Mouse (Mus musculus): ENCODE data around the gene Odf3.

Odf3 gene

DNA sequence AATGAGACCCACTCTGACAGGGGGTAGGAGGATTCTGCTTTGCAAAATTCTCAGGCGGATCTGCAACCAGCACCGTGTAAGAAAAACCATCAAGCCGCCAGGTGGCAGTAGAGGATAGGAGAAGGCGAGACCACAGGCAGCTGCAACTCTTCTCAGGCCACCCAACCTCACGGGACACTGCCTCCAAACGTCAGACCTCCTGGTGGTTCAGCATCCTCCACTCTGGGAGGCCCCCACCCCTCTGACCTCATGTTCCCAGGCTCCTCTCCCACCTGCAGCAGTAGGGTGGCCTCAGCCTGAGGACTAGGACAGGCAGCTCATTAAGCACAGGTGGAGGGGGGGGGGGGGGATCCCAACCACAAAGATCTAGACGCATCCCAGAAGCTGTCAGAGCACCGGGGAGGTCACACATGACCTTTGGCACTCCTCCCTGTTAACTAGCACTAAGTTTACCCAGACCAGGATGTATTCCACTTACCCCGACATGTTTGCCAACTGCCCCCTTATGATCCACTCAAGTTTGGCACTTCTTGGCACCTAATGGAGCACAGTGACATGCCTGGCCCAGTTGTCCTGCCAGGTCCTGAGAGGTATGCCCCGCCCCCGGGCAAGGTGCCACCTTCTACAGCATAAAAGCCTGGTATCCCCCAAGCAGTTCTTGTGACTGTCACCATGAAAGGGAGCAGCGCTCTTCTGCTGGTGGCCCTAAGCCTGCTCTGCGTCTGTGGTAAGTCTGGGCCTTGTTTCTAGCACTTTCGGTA is 2.5 kb upstream of the Odf3 start, which contains the start of gene Scgb1c1:
Gene Scgb1c1 (plus strand): TSS at position 643 of the 761 bp plus-strand sequence.
- peak; percentile 65 to 90 for DNase-seq (ENCODE audit: low spot score in 2 of 2)

DNA sequence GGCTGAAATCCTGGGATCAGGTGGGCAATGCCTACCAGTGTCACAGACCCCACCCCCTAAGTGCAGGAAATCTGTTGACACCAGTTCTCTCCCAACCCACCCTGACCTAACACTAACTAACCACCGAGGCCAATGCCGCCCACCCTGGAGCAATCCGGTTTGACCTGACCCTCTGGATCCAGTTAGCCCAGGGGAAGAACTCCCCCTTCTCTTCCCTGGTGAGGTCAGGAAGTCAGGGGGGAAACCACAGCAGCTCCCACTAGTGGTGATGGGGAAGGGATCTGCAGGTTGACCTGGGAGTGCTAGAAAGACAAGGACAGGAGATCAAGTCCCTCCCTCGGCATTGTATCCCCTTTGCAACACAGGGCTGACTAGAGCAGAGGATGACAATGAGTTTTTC is 1.9 kb upstream of the Odf3 start:
- no peak for DNase-seq (ENCODE audit: low spot score in 2 of 2)

DNA sequence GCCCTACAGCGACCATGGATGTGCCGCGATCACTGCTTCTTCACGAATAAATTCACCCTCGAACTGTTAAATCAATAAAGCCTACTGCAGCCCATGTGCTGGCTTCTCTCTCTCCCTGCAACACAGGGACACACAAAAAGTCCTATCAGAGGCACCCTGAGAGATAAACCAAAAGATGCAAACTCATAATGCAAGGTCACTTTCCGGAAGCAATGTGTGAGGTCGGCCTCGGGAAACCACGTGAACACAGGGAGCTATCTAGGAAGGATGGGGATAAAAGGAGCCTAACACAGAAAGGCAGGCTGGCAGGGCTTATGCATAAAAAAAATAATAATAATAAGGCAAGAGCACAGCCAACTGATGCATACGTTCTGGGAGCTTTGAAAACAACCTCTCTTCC is 929 bp upstream of the Odf3 start:
- no peak for DNase-seq (ENCODE audit: low spot score in 2 of 2)

DNA sequence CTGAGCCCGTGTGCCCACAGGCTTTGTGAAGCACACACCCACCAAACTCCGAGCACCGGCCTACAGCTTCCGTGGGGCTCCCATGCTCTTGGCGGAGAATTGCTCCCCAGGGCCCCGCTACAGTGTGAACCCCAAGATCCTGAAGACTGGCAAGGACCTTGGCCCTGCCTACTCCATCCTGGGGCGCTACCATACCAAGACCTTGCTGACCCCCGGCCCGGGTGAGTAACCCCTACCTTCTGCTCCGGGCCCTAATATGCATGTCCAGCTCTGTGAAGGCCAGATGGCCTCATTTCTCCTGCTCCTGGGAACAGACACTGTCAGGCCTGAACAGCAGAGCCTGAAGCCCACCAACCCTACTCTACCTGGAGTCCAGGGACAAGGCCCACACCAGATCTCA is 986 bp downstream of the Odf3 start:
- no peak for DNase-seq (ENCODE audit: low spot score in 2 of 2)

DNA sequence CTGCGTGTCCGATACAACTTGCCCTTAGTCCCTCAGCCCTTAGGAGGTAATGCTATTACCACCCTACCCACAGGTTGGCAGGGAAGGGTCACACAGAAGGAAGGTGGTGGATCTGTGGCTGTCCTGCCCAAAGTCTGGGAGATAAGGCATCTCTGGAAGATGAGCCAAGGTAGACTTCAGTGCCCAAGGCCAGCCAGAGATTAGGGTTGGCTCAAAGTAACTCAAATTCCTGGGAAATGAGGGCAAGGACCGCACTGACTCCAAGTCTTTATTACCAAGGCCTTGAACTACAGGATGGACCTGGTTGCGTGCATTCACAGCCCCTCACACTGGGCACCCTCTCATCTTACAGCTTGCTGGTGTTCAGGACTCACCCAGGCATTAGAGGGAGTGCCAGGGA is 4.3 kb downstream of the Odf3 start:
- no peak for DNase-seq (ENCODE audit: low spot score in 2 of 2)

DNA sequence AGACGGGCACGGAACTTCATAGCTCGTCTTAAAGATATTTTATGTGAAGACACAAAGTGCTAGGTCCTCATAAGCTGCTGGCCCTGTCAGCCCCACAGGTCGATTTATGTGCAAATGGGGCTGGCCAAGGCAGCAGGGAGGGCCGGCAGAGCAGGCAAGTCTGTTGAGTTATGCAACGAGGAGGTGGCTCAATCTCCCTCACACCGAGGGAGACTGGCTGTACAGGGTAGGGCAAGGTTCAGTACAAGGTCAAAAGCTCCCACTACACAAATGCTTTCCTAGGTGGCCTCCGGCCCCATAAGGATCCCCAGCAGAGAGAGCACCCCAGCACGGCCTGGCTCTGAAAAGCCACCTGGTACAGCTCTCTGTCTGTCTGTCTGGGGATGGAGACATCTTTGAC is 5.8 kb downstream of the Odf3 start:
- no peak for DNase-seq (ENCODE audit: low spot score in 2 of 2)

DNA sequence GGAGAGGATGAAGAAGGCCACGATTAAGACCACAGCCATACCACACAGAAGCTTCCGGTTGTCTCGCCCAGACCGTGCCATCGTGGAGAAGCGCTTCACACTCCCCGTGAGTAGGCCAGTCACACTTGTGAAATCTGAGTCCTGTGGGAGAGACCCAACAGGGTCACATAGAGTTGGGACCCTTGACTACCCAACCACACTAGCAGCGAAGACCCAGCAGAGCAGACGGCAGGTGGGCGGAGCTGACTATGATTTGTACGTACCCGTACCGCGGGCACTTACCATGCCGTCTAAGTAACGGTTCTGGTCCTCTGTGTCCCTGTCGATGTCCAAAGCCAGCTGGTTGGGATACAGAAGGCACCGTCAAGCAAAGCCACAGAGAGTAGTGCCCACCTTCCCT is 6.9 kb downstream of the Odf3 start:
- no peak for DNase-seq (ENCODE audit: low spot score in 2 of 2)

DNA sequence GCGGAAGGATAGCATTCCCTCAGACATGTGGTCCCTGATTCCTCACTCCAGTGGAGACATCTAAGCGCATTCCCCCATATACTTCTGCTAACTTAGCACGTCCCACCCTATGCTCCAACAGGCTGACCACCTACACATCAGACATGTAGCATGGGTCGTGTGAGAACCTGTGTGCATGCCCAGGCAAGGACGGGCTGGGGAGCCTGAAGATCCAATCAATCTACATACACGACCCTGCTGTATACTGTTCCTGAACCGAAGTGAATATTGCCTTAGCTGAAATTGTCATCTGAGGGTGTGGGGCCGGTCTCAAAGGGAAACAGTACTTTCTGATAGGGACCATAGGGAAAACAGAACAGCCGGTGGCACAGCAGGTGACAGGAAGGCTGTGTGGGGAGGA is 7.6 kb downstream of the Odf3 start:
- DNase-seq (ENCODE audit: low spot score in 2 of 2) = no peak

DNA sequence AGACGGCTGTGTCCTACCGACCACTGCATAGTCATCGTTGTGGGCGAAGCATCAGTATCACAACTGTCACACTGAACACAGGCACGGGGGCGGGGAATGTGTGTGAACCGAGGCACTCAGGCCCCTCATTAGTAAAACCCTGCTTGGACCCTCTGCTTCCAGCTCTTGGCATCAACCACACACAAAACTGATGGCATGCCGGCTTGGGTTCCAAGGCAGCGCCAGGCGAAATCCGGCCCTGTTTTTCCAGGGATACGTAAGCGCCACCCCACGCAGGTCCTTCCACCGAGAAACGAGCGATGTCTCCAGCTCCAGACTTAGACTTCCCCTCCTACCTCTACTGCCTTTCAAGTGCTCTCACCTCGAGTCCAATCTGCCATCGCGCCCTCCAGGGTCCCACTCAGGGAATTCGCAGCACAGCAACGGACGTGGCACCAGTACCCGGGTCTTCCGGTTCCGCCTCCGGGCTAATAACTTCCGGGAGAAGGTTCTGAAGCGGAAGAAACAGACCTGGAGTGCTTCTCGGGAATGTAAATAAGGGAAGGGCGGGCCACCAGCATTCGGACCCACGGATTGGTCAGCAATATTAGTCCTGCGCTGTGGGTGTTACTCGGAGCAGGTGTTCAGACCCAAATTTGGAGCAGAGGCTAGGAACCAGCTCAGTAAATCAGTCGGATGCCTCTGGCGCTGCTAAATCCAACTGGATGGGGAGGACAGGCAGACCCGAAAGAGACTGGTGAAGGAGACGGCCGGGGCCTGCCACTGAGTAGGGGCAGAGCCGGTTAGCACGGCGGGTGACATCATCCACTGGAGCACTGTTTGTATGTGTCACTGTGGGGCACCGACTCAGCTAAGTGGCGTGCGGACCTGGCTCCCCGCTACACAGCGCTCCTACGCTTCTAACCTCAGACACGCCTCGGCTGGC is 8.5 kb downstream of the Odf3 start, which contains the start of gene Gm45785:
Gene Gm45785 (minus strand): TSS at position 472 of the 925 bp plus-strand sequence.
- DNase-seq (ENCODE audit: low spot score in 2 of 2) = peak; percentile 73 to 78

DNA sequence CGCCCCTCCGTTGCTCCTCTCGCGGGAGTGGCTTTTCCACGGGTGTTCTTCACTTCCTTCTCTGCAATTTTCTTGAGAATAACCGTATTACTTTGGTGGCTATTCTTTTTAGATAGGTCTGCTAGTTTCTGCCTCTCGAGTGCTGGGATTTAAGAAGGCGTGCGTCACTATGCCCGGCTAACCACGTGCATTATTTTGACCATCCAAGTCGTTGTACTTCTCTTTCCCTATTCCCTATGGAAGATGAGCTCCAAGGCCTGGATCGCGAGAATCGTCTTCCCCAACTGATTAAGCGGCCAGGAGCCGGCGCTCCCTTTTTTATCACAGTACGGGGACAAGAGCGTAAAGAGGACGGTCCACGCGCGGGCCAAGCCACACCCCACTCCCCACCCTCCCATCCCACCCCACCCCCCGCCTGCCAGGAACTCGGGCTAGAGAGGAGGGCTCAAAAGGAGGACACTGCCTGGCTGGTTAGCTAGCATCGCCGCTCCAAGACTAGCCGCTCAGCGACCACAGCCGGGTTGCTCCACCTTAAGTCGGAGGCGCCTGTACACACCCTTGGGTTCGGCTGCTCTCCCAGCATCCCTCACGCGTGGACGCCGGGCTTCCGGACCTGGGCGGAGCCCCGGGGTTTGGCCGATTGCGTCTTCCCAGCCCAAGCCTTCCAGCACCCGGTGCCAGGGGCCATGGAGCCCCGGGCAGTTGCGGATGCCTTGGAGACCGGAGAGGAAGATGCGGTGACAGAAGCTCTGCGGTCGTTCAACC is 9.4 kb downstream of the Odf3 start, which contains the start of gene Ric8a:
Gene Ric8a (plus strand): TSS at position 173 of the 765 bp plus-strand sequence.
- peak; percentile 78 to 82 for DNase-seq (ENCODE audit: low spot score in 2 of 2)

DNA sequence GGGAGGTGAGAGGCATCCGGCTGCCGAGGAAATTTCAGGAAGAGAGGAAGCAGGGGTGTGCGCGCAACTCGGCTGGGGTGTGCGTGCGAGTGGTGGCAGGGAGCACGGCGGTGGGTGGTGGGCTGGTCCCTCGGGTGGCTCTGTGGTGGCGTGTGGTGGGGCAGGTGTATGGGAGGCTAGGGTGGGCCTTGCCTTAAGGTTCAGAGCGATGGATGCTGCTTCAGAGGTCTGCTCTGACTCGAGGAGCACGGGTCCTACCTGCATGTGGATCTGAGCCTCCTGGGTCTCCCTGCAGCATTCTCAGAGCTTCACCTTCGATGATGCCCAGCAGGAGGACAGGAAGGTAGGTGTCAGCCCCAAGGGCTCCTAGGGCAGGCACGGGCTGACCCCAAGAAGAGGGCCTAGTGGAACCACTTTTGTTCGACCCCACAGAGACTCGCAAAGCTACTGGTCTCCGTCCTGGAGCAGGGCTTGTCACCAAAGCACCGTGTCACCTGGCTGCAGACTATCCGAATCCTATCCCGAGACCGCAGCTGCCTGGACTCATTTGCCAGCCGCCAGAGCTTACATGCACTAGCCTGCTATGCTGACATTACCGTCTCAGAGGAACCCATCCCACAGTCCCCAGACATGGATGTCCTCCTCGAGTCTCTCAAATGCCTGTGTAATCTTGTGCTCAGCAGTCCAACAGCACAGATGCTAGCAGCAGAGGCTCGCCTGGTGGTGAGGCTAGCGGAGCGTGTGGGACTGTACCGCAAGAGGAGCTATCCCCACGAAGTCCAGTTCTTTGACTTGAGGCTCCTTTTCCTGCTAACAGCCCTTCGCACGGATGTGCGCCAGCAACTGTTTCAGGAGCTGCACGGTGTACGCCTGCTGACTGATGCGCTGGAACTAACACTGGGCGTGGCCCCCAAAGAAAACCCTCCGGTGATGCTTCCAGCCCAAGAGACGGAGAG is 10.2 kb downstream of the Odf3 start, which contains the start of gene Bet1l:
Gene Bet1l (minus strand): TSS at position 28 of the 956 bp plus-strand sequence.
- DNase-seq (ENCODE audit: low spot score in 2 of 2) = no peak

DNA sequence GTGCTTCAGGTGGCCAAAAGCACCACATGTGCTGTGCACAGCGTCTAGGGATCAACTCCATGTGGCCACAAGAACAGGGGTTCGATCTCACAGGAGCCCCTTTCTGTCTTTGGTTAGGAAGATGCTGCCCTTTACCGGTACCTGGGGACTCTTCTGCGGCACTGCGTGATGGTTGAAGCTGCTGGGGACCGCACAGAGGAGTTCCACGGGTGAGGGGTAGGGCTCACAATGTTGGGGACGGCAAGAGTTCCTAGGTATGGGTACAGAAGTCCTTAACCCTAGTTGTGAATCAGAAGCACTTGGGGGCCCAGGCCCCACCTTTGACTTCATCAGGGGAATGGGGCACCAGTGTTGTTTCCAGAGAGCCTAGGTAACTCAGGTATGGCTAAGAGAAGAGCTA is 11.1 kb downstream of the Odf3 start:
- no peak for DNase-seq (ENCODE audit: low spot score in 2 of 2)

DNA sequence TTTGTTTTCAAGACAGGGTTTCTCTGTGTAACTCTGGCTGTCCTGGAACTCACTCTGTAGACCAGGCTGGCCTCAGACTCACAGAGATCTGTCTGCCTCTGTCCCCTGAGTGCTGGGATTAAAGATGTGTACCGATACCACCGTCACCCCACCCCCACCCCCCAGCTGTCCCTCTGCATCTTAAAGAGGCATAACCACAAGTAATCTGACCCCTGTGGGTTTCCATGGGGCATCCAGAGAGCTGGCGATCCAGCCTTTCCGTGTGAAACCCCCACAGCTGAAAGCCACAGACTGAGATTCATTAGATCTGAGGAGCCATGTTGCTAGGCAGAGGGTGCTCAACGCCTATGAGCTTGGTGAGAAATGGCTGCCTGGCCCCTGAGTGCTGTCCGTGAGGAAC is 12.4 kb downstream of the Odf3 start:
- DNase-seq (ENCODE audit: low spot score in 2 of 2) = no peak

DNA sequence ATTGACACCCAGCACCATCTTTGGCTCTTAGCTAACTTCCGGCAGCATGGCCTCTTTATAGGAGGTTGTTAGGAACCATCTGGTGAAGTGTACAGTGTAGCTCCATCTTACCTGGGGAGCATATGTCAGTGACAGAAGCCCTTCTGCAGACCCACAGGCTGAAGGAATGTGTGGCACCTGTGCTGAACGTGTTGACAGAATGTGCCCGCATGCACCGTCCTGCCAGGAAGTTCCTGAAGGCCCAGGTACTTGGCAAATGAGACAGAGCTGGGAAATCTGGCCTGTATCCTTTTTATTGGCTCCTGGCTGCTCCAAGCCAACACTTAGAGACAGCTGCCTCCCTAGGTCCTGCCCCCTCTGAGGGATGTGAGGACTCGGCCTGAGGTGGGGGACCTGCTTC is 13.1 kb downstream of the Odf3 start:
- DNase-seq (ENCODE audit: low spot score in 2 of 2) = no peak

DNA sequence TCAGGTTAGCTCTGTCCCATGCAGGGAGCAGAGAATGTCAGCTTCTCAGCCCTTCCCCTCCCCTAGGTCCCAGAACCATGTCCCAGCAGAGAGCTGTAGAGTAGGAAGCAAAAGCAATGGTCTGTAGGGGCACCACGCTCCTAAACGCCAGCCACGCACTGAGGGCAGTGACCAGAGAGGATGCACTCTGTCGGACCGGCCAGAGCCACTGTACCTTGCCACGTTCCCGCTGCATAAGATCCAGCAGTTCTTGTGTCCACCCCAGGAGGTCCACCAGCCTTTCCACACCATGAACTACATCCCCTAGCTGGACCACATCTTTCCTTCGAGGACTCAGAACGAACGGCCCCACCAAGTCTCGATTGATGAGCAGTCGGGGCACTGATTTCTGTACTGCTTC is 17.2 kb downstream of the Odf3 start:
- no peak for DNase-seq (ENCODE audit: low spot score in 2 of 2)

DNA sequence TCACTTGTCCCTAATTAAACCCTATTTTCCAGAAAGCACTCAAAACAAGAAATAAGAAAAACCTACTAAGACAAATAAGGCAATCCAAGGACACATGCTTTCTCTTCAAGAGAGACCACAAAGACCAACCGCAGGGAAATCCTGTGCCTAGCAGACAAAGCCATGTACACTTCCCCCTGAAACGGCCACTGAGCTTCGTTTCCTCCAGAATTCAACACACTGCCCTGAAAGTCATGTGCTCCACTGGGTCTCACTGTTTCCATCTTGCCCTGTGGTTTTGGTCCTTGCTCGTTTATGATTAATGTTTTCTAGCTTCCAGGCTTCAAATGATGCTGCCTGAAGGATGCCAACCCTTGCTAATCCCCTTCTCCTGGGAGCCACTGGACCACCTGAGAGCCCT is 26.6 kb downstream of the Odf3 start:
- DNase-seq (ENCODE audit: low spot score in 2 of 2) = no peak

DNA sequence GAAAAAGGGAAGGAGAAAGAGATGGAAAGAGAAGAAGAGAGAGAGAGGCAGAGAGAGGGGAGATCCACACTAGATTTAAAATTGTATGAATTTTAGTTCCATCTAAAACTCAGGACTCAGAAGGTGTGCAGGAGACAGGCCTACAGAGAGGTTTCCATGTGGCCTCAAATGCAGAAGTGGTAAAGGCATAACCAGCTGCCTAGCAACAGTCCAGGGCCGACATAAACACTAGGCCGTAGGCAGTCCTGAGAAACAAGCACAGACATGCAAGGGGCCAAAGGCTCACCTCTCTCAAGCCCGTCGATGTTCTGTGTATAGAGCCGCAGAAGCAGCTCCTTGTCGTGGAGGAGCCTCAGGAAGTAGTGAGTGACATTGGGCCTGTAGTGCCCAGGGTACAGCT is 29.8 kb downstream of the Odf3 start:
- DNase-seq (ENCODE audit: low spot score in 2 of 2) = no peak

DNA sequence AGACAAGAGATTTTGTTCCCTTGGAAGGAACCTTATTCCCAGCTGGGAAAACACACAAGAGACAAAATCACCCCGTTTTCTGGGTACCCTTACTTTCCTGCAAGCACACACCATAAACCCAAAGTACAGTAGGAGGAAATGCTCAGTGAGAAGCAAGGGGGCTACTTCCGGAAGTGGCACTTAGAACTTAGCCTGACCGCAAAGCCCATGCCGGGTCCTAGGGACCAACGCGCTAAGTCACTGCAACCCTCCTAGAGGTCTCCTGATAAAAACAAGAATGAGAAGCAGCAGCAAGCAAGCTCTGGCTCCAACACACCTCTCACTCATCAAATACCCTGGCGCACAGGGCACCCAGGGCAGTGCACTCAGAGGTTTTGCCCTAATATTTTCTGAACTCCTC is 31.8 kb downstream of the Odf3 start:
- no peak for DNase-seq (ENCODE audit: low spot score in 2 of 2)

DNA sequence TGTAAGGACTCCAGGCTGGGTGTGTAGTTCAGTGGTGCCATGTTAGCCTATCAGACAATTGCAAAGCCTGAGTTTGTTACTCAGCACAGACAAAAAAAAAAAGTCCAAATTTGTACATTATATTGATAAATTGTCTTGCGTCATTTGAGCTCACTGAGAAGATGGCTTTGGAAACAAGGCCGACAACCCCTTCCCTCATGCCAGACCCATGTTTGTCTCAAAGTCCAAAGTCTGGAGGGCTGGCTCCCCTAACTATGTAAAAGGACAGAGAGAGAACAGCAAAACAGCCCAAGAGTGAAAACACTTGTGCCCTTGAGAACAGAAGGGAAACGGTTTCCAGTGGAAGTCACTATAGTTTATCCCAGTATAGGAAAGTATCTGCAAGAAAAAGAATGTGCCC is 32.8 kb downstream of the Odf3 start:
- DNase-seq (ENCODE audit: low spot score in 2 of 2) = no peak

DNA sequence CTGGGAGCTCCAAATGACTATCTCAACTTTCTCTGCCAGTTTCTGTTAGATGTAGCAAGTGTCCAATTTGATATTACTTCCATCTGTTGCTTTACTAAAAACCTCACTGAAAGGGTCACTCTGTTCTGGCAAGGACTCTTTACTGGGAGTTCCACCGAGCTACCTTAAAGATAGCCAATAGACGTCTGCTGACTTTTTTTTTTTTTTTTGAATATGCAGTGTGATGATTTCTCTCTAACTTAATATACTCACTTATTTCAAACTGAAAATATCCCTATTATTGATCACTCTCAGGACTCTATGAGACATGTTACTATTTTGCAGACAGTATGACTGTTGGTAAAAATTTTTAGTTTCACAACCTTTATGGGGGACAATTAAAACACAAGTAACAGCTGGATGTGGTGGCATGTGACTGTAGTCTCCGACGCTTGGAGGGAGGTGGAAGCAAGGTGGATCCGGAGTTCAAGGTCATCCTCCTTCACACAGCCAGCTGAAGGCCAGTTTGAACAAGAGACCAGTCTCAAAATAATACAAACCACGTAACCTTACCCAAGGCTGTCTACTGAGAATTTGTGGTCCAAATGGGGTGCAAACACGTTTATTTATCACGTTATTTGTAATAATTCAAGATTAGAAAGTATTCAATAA is 33.4 kb downstream of the Odf3 start:
- no peak for DNase-seq (ENCODE audit: low spot score in 2 of 2)

Data from frontal cortex, postnatal 14 days (tissue).